Mouse (Mus musculus): ENCODE data around the gene Anxa5. TPM values are rescaled to one million over a fixed set of nuclear protein-coding genes. Genes with fewer than 3 reads are reported as not detected.

Gene Anxa5
- polyA plus RNA-seq, 1 experiment = 96.0 TPM

DNA sequence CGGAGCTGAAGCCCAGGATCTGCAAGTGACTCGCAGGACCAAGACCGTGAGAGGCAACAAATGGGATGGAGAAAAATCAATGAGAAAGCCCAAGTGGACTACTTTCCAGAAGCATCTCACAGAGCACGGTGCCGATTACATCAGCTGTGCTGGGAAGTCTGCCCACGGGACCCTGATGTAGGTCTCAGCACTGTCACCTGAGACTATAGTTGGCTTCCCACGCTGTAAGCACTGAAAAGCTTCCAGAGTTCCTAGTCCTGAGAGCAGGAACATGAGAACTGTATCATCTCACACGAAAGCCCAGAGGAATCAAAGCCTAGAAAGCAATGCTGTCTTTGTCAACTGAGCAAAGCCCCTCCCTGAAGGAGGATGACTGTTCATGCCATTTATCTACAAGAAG lies 20.6 kb downstream of the Anxa5 start:
- Histone ChIP-seq H3K4me3 (ENCODE audit: low read depth, low read length) (no peak overlapping the region), H3K27ac (ENCODE audit: insufficient read depth, low read length) (no peak overlapping the region), H3K9me3 (replicated peaks; ENCODE audit: control insufficient read depth, insufficient read depth, low read length, poor library complexity, severe bottlenecking) (no peaks in the 10 kb centered on the region), H3K27me3 (ENCODE audit: control insufficient read depth, insufficient read depth, low read length, poor library complexity, severe bottlenecking) (no peaks in the 10 kb centered on the region), H3K4me1 (ENCODE audit: control insufficient read depth, insufficient read depth, low read length) (no peaks in the 10 kb centered on the region), H3K9ac (ENCODE audit: low read depth, poor library complexity, severe bottlenecking) (no peak overlapping the region), H3K36me3 (ENCODE audit: control insufficient read depth, insufficient read depth, low read length, poor library complexity, severe bottlenecking) (no peaks in the 10 kb centered on the region)
- no peak for TF ChIP-seq CTCF (IDR thresholded peaks at IDR 0.05; ENCODE audit: low read depth, low read length)
- TF ChIP-seq EP300 (IDR thresholded peaks at IDR 0.05; ENCODE audit: insufficient read depth, low read depth, low read length) = no peak
- TF ChIP-seq POLR2A (IDR thresholded peaks at IDR 0.05; ENCODE audit: insufficient read depth, low read length) = no peak

DNA sequence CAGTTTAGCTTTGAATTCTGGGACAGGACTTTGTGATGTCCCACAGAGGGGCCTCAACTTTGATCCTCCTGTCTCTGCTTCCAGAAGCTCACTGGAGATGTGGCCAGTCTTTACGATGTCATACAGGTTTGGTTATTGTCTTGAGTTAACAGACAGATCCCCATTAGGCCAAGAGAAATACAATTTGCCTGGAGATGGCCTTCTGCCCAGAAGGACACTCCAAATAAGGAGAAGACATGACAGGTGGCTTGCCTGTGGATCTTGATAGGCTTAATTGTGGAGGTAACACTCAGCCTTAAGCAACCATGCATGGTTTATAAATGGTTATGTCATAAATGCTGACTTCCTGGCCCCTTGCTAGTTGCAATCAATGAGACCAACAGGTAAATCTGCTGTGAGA lies 23.2 kb downstream of the Anxa5 start:
- H3K36me3 ChIP-seq (ENCODE audit: control insufficient read depth, insufficient read depth, low read length, poor library complexity, severe bottlenecking) = no peaks in the 10 kb centered on the region
- H3K9me3 ChIP-seq (replicated peaks; ENCODE audit: control insufficient read depth, insufficient read depth, low read length, poor library complexity, severe bottlenecking) = no peaks in the 10 kb centered on the region
- H3K9ac ChIP-seq (ENCODE audit: low read depth, poor library complexity, severe bottlenecking) = no peak overlapping the region
- H3K4me3 ChIP-seq (ENCODE audit: low read depth, low read length) = no peak overlapping the region
- H3K27ac ChIP-seq (ENCODE audit: insufficient read depth, low read length) = no peak overlapping the region
- no peaks in the 10 kb centered on the region for H3K27me3 ChIP-seq (ENCODE audit: control insufficient read depth, insufficient read depth, low read length, poor library complexity, severe bottlenecking)
- no peak for TF ChIP-seq POLR2A (IDR thresholded peaks at IDR 0.05; ENCODE audit: insufficient read depth, low read length)
- TF ChIP-seq CTCF (IDR thresholded peaks at IDR 0.05; ENCODE audit: low read depth, low read length) = no peak
- no peak for TF ChIP-seq EP300 (IDR thresholded peaks at IDR 0.05; ENCODE audit: insufficient read depth, low read depth, low read length)
- no peaks in the 10 kb centered on the region for H3K4me1 ChIP-seq (ENCODE audit: control insufficient read depth, insufficient read depth, low read length)

- H3K9ac ChIP-seq (ENCODE audit: low read depth, poor library complexity, severe bottlenecking) = no peak overlapping the region
- no peak overlapping the region for H3K4me3 ChIP-seq (ENCODE audit: low read depth, low read length)
- H3K27ac ChIP-seq (ENCODE audit: insufficient read depth, low read length) = no peak overlapping the region
- H3K27me3 ChIP-seq (ENCODE audit: control insufficient read depth, insufficient read depth, low read length, poor library complexity, severe bottlenecking) = no peaks in the 10 kb centered on the region
- TF ChIP-seq CTCF (IDR thresholded peaks at IDR 0.05; ENCODE audit: low read depth, low read length) (no peak), EP300 (IDR thresholded peaks at IDR 0.05; ENCODE audit: insufficient read depth, low read depth, low read length) (no peak), POLR2A (IDR thresholded peaks at IDR 0.05; ENCODE audit: insufficient read depth, low read length) (no peak)
- H3K9me3 ChIP-seq (replicated peaks; ENCODE audit: control insufficient read depth, insufficient read depth, low read length, poor library complexity, severe bottlenecking) = no peaks in the 10 kb centered on the region
- no peaks in the 10 kb centered on the region for H3K4me1 ChIP-seq (ENCODE audit: control insufficient read depth, insufficient read depth, low read length)
- no peaks in the 10 kb centered on the region for H3K36me3 ChIP-seq (ENCODE audit: control insufficient read depth, insufficient read depth, low read length, poor library complexity, severe bottlenecking)
Observed at GRCm38 (mm10) chr3:36449292-36450165, 26.2 kb downstream of the Anxa5 start.

DNA sequence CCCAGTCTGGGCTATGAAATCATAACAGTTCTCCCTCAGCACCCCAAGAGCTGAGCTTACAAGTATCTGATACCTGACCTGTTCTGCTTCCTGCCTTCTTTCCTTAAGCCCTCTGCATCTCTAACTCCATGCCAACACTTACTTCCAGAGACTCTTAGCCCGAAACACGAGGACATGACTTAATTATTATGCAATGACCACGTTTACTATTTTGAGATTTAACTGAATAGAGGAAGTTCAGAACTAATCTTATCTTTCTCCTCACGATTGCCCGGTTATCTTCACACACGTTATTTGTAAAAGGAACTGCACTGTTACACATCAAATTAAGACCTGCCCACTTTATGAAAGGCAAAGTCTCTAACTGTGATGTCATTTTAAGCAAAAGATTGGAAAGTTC lies 28.8 kb downstream of the Anxa5 start:
- Histone ChIP-seq H3K4me3 (ENCODE audit: low read depth, low read length) (no peak overlapping the region), H3K9me3 (replicated peaks; ENCODE audit: control insufficient read depth, insufficient read depth, low read length, poor library complexity, severe bottlenecking) (no peaks in the 10 kb centered on the region), H3K27me3 (ENCODE audit: control insufficient read depth, insufficient read depth, low read length, poor library complexity, severe bottlenecking) (no peaks in the 10 kb centered on the region), H3K27ac (ENCODE audit: insufficient read depth, low read length) (no peak overlapping the region), H3K4me1 (ENCODE audit: control insufficient read depth, insufficient read depth, low read length) (no peaks in the 10 kb centered on the region), H3K36me3 (ENCODE audit: control insufficient read depth, insufficient read depth, low read length, poor library complexity, severe bottlenecking) (no peaks in the 10 kb centered on the region), H3K9ac (ENCODE audit: low read depth, poor library complexity, severe bottlenecking) (no peak overlapping the region)
- no peak for TF ChIP-seq CTCF (IDR thresholded peaks at IDR 0.05; ENCODE audit: low read depth, low read length)
- TF ChIP-seq POLR2A (IDR thresholded peaks at IDR 0.05; ENCODE audit: insufficient read depth, low read length) = no peak
- TF ChIP-seq EP300 (IDR thresholded peaks at IDR 0.05; ENCODE audit: insufficient read depth, low read depth, low read length) = no peak

GRCm38 (mm10) chr3:36446506-36446905 lies 29.2 kb downstream of the Anxa5 start:
- TF ChIP-seq EP300 (IDR thresholded peaks at IDR 0.05; ENCODE audit: insufficient read depth, low read depth, low read length) (no peak), CTCF (IDR thresholded peaks at IDR 0.05; ENCODE audit: low read depth, low read length) (no peak)
- Histone ChIP-seq H3K9ac (ENCODE audit: low read depth, poor library complexity, severe bottlenecking) (no peak overlapping the region), H3K4me1 (ENCODE audit: control insufficient read depth, insufficient read depth, low read length) (no peaks in the 10 kb centered on the region), H3K27me3 (ENCODE audit: control insufficient read depth, insufficient read depth, low read length, poor library complexity, severe bottlenecking) (no peaks in the 10 kb centered on the region), H3K36me3 (ENCODE audit: control insufficient read depth, insufficient read depth, low read length, poor library complexity, severe bottlenecking) (no peaks in the 10 kb centered on the region), H3K9me3 (replicated peaks; ENCODE audit: control insufficient read depth, insufficient read depth, low read length, poor library complexity, severe bottlenecking) (no peaks in the 10 kb centered on the region), H3K4me3 (ENCODE audit: low read depth, low read length) (no peak overlapping the region), H3K27ac (ENCODE audit: insufficient read depth, low read length) (no peak overlapping the region)

DNA sequence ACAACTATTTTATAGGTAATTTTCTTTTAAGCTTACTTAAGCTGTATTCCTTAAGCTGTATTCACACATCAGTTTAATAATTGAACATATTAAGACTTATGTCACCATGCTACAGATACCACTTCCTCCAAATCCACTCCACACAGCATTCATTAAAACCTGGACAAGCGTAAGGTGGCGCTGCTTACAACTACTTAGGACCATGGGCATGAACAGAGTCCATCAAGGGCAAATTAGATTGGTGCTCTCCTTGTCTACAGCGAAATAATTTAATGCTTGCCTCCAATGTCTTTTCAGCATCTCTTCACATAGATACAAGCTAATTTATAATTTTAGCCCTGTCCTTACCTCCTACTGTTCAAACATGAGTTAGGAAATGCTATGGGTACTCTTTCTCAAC lies 29.7 kb downstream of the Anxa5 start:
- TF ChIP-seq CTCF (IDR thresholded peaks at IDR 0.05; ENCODE audit: low read depth, low read length) (no peak), POLR2A (IDR thresholded peaks at IDR 0.05; ENCODE audit: insufficient read depth, low read length) (no peak), EP300 (IDR thresholded peaks at IDR 0.05; ENCODE audit: insufficient read depth, low read depth, low read length) (no peak)
- Histone ChIP-seq H3K27me3 (ENCODE audit: control insufficient read depth, insufficient read depth, low read length, poor library complexity, severe bottlenecking) (no peaks in the 10 kb centered on the region), H3K9me3 (replicated peaks; ENCODE audit: control insufficient read depth, insufficient read depth, low read length, poor library complexity, severe bottlenecking) (no peaks in the 10 kb centered on the region), H3K27ac (ENCODE audit: insufficient read depth, low read length) (no peak overlapping the region), H3K9ac (ENCODE audit: low read depth, poor library complexity, severe bottlenecking) (no peak overlapping the region), H3K4me1 (ENCODE audit: control insufficient read depth, insufficient read depth, low read length) (no peaks in the 10 kb centered on the region), H3K4me3 (ENCODE audit: low read depth, low read length) (no peak overlapping the region), H3K36me3 (ENCODE audit: control insufficient read depth, insufficient read depth, low read length, poor library complexity, severe bottlenecking) (no peaks in the 10 kb centered on the region)
